Mouse (Mus musculus) urinary bladder, postnatal 10 days (tissue): ENCODE measurements around the gene Olfr1240.

Source experiments
- DNase-seq: peaks from one replicate; pipeline ENCODE4 v3.0.0; 2022; ENCODE audit warnings: low spot score

The Olfr1240 gene

DNA sequence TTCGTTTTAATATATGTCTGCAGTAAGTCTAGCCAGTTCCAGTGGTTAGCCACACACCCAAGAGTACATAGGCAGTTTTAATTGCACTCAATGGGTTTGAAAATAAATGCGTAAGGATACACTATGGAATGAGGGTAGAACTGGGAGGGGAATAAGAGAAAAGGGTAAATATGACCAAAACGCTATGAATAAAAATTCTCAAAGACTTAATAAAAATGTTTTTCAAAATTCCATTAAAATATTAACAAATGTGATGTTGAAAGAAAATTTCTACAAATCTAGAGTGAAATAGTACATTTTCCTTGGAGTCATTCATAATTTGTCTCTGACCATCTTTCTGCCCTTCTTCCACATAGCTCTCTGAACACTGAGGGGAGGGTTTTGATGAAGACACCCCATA is at the start of gene Olfr1240:
TSS of gene Olfr1240 (minus strand) at position 101 of the 400 bp plus-strand sequence.
- DNase-seq, result no peak

DNA sequence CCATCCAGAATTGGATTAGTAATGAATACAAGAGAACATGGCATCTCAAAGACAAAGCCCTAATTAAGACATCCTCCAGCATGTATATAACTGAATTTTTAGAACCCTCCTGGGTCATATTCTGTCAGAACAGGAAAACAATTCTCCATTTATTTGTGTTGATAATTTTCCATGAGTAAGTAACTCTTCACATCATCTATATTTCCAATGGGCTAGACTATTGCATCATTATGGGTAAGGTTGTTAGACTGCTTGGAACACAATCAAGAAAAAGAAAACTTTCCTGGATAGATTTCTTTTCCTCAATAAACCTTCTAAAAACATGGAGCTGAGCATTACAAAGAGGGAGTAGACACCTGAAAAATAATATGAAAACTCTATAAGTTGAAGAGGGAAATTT is 44.2 kb upstream of the Olfr1240 start, which contains the start of gene Olfr1241:
TSS of gene Olfr1241 (minus strand) at position 101 of the 400 bp plus-strand sequence.
- DNase-seq, result no peak

DNA sequence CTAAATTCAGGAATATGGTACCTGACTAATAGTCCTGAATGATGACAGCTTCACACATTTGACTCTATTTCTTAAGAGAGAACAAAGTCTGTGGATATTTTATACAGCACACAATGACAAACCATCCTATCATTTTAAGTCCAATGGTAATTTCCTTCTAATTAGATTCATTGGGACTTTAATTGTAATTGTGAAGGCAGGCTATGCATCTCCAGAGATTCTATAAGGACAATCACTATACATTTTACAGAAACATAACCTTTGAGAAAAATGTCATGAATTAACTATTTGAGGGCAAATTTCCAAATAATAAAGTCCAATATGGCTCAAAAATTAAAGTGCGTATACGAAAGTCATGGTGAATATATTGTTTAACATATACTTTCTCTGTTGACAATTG is 22.5 kb downstream of the Olfr1240 start, which contains the start of gene Olfr1239:
TSS of gene Olfr1239 (minus strand) at position 101 of the 400 bp plus-strand sequence.
- DNase-seq, result no peak

DNA sequence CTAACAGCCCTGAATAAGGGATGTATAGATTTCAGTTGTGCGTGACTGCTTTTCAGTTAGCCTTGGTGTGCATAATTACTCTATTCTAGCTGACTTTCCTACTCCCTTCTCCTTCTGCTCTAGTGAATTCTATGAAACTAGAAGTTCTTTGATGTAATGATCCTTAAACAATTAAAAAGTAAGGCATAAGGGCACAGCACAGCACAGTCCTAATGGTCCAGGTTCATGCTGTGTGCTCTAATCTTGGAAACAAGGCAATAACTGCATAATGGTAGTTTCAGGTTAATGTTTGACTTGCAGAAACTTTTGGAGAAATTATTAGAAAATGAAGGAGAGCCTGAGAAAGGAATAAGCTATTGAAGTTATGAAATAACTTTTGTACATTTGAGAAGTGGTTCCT is 28.2 kb downstream of the Olfr1240 start:
- DNase-seq, result no peak

DNA sequence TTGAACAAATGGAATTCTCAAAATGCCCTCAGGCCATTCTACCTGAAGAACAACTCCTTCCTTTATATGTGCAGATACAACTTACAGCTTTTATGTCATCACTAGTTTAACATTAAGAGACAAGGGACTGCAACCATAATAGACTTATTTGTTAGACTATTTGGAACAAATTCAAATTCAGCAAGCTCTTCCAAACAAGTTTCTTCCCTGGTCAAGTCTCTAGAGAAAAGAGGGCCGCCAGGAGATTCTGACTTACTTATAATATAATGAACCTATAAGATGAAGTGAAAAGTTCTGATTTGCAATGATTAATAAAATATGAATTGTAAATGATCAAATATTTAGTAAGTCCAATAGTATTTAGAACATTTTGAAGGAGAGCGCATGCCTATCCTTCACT is 33.2 kb downstream of the Olfr1240 start, which contains the start of gene Olfr1238:
TSS of gene Olfr1238 (minus strand) at position 101 of the 400 bp plus-strand sequence.
- DNase-seq, result no peak

DNA sequence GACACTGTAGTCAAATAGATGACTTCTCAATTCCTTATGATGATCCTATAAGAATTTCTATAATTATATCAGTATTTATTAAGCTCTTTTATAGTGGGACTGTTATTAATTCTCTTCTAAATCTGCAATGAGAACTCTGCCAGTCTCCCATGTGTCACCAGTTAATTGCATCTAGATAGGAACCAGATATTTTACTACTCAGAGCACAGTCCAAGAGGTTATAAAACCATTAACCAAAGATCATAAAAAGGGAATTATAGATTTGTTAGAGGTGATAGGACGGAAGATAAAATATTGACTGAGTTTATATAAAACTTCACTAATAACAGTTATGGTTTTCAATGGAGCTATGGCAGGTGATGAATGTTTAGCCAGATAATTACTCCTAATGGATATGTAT is 41.9 kb downstream of the Olfr1240 start:
- no peak for DNase-seq
